Mouse (Mus musculus): Measurements from ENCODE around the gene Appl2.

The Appl2 gene

DNA sequence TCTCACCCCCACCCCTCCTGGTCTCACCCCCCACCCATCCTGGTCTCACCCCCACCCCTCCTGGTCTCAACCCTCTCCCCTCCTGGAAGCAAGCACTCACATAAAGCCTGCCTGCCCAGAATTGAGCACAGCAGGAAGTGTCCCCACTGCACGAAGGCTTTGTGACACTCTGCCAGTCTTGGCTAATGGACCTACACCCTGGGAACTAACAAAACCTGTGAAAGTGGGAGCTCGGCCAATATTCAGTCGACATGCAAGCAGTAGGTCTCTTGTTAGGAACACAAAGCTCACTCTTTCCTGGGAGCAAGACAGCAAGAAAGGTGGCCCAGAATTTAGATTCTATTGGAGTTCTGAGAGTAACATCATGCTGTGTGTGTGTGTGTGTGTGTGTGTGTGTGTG lies 17.6 kb downstream of the Appl2 start:
- DNase-seq = no peak

DNA sequence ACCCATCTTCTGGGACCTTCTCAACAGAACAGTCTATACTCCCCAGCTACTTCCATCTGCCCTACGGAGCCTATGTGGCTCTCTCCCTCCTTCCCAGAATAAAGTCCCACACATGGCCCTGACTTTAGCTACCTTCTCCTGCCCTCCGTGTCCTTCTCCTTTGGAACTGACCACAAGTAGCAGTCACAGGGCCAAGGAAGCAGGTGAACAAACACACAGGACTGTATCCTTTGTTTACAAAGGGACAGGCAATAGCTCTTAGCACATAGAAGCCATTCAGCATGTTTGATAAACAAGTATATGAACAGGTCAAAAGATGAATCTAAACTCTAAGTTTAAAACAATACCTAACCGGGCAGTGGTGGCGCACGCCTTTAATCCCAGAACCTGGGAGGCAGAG lies 18.7 kb downstream of the Appl2 start:
- DNase-seq = no peak

DNA sequence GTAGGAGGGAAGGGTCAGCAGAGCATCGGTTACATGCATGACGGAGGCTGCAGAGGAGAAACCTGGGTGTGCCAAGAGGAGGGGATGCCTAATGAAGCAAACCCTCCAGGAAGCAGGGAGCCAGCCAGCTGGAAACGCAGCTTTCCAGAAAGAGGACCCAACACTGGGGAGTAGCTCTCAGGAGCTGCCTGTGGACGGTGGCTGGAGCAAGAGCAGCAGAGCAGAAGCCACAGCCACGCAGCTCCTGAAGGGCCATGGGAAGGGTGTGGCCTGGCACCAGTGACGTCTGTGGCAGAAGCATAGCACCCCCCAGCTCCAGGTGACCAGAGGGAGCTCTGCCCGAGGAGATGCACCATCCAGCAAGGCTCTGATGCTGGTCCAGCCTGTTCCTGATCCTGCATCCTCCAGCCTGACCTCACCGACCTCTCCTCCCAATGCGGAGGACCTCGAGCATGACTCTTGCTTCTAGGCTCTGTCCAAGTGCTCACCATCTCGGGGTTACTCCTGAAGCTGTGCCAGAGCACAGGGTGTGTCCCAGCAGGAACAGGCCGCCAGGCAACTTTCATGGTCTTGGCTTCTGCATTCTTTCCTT lies 19.3 kb downstream of the Appl2 start:
- DNase-seq = no peak

DNA sequence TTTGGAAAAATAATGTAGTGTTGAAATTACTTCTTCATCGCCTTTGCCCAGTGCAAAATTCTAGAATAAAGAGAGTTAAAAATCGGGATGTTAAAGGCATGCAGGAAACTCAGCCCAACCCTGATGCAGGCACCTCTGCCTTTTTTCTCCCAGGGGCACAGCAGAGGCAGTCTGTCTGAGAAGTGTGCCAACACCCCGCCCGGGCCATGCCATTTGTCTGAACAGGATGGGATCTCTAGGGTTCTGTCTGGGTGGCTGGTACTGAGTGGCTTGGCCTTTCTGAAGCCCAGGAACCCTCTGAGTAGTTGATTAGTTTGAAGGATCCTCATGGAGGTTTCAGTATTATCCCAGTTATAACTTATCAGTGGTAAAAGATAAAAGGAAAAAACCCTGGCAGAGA lies 20.3 kb downstream of the Appl2 start:
- no peak for DNase-seq

DNA sequence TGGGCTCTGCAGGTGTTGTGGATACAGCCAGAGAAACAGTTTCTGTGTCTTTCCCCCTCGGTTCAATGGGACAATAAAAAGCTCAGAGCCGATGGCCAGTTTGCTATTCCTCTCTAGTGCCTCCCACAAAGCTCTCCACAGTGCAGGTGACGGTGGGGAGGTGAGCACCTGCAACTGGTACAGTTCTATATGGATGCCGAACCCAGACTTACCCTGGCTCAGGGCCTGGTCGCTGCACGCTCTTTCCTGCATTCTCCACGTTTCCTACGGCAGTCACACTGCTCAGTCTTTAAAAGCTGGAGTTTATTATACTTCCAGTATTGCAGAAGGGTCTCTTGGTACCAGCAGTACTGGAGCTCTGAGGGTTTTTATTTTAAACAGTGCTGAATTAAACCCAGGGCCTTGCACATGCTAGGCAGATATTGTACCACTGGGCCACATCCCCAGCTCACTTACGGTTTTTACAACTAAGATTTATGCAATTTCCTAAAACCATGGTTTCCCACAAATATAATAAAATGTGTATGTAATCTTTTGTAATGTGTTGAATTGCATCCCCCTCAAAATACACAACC lies 21.3 kb downstream of the Appl2 start:
- DNase-seq = no peak

DNA sequence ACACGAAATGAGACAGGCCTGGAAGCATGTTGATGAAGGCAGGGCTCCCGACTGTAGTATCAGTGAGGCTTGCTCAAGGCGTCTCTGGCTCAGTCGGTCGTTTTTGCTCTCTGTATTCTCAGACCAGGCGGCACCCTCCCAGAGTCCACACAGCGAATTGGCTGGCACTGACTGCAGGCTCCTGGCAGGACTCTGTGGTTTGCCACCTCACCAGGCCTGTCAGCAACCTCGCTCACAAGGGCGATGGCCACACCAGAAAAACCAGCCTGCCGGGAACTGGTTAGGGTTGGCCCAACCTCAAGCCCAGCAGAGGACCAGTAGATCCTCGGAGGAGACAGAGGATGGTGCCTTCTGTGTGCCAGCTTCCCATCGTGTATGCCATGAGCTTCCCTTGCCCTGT lies 23.7 kb downstream of the Appl2 start:
- no peak for DNase-seq

DNA sequence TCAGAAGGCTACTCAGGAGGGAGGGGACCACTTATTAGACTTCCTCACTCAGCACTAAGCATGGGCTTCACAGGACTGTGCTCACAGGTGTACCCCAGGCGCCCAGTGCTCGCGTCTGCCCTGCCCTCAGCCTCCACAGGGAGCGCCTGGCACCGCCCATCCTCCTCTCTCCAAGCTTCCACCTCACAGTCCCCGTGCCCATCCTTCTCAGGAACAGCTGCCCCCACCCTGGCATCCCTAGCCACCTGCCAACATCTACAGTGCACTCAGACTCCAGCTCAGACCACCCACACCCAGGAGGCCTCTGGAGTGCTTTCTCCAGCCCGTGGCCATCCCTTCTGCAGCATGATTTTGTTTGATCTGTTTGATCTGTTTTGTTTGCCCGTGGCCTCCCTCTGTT lies 24.5 kb downstream of the Appl2 start:
- DNase-seq = no peak

- no peak for DNase-seq
Observed at GRCm38 (mm10) chr10:83620350-83621055, 28.0 kb downstream of the Appl2 start.

DNA sequence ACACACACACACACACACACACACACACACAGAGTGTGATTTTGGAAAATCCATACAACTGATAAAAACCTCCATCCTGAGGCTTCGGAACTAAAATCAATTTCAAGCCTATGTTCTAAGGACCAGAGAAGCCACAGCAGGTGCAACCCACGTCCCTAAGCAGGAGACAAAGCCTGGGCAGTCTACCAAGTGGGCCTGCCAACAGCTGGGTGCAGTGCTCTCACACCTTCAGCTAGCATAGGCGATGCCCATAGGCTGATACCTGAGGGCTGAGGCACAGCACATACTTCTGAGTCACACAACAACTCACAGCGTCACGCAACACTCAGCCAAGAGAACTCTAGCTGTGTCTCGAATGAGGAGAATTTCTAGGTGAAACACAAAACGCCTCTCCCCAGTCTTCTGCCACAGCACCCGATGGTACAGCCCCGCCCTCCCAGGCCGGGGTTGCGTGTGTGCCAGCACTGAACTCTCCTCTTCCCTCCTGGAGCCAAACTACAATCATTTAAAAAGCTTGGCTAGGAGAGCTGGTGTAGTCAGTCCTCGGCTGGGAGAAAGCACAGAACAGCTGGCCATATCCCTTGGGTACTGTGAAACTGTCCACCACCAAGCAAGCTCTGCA lies 29.6 kb downstream of the Appl2 start:
- DNase-seq = no peak

GRCm38 (mm10) chr10:83617366-83617765 lies 31.2 kb downstream of the Appl2 start:
- peak; percentile 14 to 29 for DNase-seq

GRCm38 (mm10) chr10:83612648-83613215 lies 35.8 kb downstream of the Appl2 start:
- DNase-seq = no peak

DNA sequence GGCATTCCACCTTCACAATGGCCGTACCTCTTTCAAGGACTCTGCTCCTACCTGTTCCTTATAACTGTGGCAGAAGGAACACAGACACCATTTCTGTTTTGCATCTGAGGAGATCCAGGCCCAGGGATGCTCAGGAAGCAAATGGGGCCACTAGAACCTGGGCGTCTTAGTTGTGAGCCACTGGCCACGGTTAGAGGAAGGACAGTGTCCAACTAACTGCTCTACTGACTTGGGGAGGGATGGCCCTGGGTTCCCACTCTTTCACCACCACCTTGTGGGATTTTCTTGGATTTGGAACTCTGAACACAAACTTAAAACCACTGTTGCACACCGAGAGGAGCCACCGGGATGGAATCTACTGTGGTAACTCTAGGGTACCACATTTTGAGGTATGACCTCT lies 36.7 kb downstream of the Appl2 start:
- DNase-seq = no peak

- DNase-seq = no peak
Observed at GRCm38 (mm10) chr10:83610518-83610917, 38.0 kb downstream of the Appl2 start.

DNA sequence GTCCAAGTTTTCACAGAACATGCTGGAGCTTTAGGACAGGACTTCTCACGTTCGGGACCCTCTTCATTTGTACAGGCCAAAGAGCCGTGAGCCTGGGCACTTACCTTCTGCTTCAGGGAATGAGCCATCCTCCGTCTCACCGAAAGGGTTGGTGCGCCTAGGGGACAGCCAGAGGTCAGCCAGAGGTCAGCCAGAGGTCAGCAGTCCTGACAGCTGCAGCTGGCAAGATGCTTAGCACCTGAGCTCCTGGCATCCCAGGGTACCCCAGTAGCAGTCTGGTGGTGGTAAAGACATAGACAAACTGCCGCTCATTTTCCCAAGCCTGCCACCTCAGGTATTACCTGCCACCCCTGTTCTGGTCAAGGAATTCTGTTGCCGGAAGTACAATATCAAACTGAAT lies 39.9 kb downstream of the Appl2 start:
- DNase-seq = no peak

DNA sequence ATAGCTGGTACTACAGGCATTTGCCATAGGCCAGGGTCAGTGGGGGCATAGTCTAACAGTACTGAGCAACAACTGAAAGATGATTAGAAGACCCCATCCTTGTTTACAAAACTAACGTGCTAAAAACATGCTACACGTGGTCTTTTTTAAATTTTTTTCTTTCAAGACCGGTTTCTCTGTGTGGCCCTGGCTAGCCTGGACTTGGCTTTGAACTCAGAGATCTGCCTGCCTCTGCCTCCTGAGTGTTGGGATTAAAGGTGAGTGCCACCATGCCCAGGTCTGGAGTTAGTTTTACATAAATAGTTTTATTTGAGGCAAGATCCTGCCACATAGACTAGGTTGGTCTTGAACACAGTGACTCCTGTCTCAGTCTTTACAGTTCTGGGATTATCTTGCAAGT lies 41.4 kb downstream of the Appl2 start:
- no peak for DNase-seq

GRCm38 (mm10) chr10:83605637-83606183 lies 42.8 kb downstream of the Appl2 start:
- no peak for DNase-seq

DNA sequence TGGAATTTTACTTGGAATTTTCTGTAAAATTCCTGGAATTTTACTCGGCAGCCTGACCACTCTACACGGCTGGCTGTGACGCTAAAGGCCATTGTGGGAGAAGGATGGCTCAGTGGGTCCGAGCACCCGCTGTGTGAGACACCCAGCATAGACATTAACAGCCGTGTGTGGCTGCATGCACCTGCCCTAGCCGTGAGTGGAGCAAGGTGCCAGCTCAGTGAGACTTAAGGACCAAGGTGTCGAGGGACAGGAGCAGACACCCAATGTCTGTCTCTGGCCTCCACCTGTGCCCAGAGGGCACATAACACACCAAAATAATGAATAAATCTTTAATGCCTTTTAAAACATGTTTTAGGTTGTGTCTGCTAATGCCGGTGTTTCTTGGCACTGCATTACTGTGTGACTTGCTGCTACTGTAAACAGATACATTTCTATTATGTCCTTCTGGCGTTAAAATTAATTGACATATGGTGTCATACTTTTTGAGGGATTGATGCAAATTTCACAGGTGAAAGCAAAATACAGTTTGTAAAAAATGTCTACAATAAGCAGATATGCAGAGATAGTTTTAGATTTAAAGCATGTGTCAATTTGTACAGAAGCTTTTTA lies 44.5 kb downstream of the Appl2 start:
- DNase-seq = no peak

DNA sequence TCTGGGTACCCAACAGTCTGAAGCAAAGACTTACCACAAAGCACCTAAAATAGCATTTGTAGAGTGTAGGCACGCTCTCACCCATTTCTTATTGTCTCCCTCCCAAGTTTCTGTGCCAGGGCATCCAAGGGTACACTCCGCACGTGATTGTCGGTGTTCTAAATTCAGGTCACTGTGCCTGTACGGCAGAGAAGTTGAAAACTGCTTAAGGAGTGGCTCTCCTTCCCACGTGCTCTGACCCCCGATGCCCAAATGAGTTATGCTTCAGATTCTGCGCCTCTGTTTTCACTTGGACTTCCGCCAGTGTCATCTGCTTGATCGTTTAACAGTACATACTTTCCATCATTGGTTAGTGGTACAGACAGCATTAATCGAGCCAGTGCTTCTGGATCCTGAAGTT lies 47.9 kb downstream of the Appl2 start:
- no peak for DNase-seq

DNA sequence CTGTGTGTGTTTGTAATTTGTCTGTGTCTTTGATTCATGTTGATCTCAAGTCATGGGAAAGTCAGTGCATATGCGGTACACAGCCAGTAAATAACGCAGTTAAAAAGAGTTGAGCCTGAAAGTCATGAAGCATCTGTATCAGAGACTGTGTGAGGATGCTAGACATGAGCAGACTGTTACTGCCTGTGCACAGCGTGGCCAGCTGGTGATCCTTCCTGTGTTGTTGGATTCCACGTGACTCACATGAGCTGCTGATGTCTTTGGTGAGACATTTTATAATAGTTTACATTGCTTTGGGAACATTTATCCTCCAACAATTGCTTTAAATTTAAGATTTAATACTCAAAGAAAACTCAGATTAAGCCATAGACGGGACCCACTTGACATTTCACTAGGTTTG lies 54.0 kb downstream of the Appl2 start:
- no peak for DNase-seq

GRCm38 (mm10) chr10:83592616-83593015 lies 55.9 kb downstream of the Appl2 start:
- DNase-seq = no peak

GRCm38 (mm10) chr10:83590801-83591200 lies 57.7 kb downstream of the Appl2 start:
- DNase-seq = no peak

- peak; percentile 12 to 21 for DNase-seq
Observed at GRCm38 (mm10) chr10:83565449-83566441, 82.8 kb downstream of the Appl2 start.

All from B cell, adult 2 months (primary cell).